Mouse (Mus musculus): Measurements from ENCODE around the gene Qser1.

GRCm38 (mm10) chr2:104832486-104832885 lies 15.9 kb upstream of the Qser1 start:
- no peak for TF ChIP-seq CTCF (IDR thresholded peaks at IDR 0.05; ENCODE audit: extremely low read depth, insufficient read length, insufficient replicate concordance, low read depth, low read length)
- TF ChIP-seq POLR2A (IDR thresholded peaks at IDR 0.05; ENCODE audit: low read depth, low read length) = no peak
